Mouse (Mus musculus) left cerebral cortex, adult 8-10 months (tissue): Measurements from ENCODE around the gene Fam19a4. TPM values are rescaled to one million over a fixed set of nuclear protein-coding genes. Genes with fewer than 3 reads are reported as not detected.
A peak's percentile ranks its signal among the peaks of the same experiment; 100 is the strongest.

Source experiments
- DNase-seq, 2 experiments: peaks; one replicate each; pipeline ENCODE4 v3.0.0; 2022; ENCODE audit warnings: low spot score in 2 of 2
- total RNA-seq, 4 experiments: library from RNA; stranded (reverse); gene quantifications; 2 replicates each; pipeline ENCODE4 v1.2.4; 2022

Fam19a4 gene
- under 1 TPM; 0.35 to 0.67 (median 0.45) TPM for total RNA-seq

GRCm38 (mm10) chr6:97060074-97060681, at the start of gene Fam19a4:
Fam19a4 (minus strand) TSS chr6:97060413.
- no peak for DNase-seq

- DNase-seq: no peak
Observed at GRCm38 (mm10) chr6:97106777-97107176, 46.6 kb upstream of the Fam19a4 start.

- no peak for DNase-seq
Observed at GRCm38 (mm10) chr6:97106106-97106505, 45.9 kb upstream of the Fam19a4 start.

- DNase-seq: no peak
Observed at GRCm38 (mm10) chr6:97104264-97104852, 44.1 kb upstream of the Fam19a4 start.

- DNase-seq: no peak
Observed at GRCm38 (mm10) chr6:97101958-97102702, 41.9 kb upstream of the Fam19a4 start.

GRCm38 (mm10) chr6:97101190-97101957, 41.2 kb upstream of the Fam19a4 start:
- DNase-seq: no peak

GRCm38 (mm10) chr6:97082336-97082735, 22.1 kb upstream of the Fam19a4 start:
- DNase-seq: no peak

GRCm38 (mm10) chr6:97080016-97080415, 19.8 kb upstream of the Fam19a4 start:
- no peak for DNase-seq

- no peak for DNase-seq
Observed at GRCm38 (mm10) chr6:97059599-97059998, 614 bp downstream of the Fam19a4 start.

- no peak for DNase-seq
Observed at GRCm38 (mm10) chr6:97052196-97052770, 7.9 kb downstream of the Fam19a4 start.

GRCm38 (mm10) chr6:97048403-97048802, 11.8 kb downstream of the Fam19a4 start:
- no peak for DNase-seq

- no peak for DNase-seq
Observed at GRCm38 (mm10) chr6:97046541-97046940, 13.7 kb downstream of the Fam19a4 start.

GRCm38 (mm10) chr6:97027110-97027677, 33.0 kb downstream of the Fam19a4 start:
- no peak for DNase-seq

- DNase-seq: no peak
Observed at GRCm38 (mm10) chr6:97019323-97019722, 40.9 kb downstream of the Fam19a4 start.

- DNase-seq: no peak
Observed at GRCm38 (mm10) chr6:97016711-97017110, 43.5 kb downstream of the Fam19a4 start.

GRCm38 (mm10) chr6:97016018-97016417, 44.2 kb downstream of the Fam19a4 start:
- DNase-seq: no peak

GRCm38 (mm10) chr6:97006513-97007094, 53.6 kb downstream of the Fam19a4 start:
- peak in 1 of 2 experiments; percentile 10 for DNase-seq

- DNase-seq: peak in 1 of 2 experiments; percentile 10
Observed at GRCm38 (mm10) chr6:97005038-97005437, 55.2 kb downstream of the Fam19a4 start.

- DNase-seq: no peak
Observed at GRCm38 (mm10) chr6:96995556-96996159, 64.6 kb downstream of the Fam19a4 start.

- DNase-seq: no peak
Observed at GRCm38 (mm10) chr6:96991741-96992140, 68.5 kb downstream of the Fam19a4 start.
